Mouse (Mus musculus) monocyte, adult 2 months (primary cell): ENCODE measurements around the gene Pcnx4.
"Not testable (repeated sequence)": the region's sequence is repeated elsewhere in the genome, so short reads cannot be mapped to it uniquely, and the experiment has no call there.

Source experiments
- DNase-seq, 2 experiments: peaks; one replicate each; pipeline ENCODE4 v3.0.0; 2022; ENCODE audit warnings: low spot score in 2 of 2, low read depth in 1 of 2

Pcnx4 gene

DNA sequence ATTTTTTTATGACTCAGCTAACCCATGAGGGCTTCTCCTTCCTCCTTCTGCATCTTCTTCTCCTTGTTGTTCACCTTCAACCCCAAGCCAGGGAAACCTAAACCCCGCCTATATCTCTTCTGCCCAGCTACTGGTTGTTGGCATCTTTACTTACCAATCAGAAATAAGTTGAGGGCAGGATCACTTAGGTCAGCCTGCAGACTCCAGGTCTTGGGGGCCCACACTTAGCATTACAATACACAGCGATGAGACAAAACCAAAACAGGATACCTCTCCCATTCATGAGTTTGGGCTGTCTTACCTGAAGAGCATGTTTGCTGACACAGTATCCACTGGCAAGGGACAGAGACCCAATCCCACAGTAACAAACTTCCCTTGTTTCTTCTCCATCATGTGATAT, 57.8 kb downstream of the Pcnx4 start:
- no peak for DNase-seq

DNA sequence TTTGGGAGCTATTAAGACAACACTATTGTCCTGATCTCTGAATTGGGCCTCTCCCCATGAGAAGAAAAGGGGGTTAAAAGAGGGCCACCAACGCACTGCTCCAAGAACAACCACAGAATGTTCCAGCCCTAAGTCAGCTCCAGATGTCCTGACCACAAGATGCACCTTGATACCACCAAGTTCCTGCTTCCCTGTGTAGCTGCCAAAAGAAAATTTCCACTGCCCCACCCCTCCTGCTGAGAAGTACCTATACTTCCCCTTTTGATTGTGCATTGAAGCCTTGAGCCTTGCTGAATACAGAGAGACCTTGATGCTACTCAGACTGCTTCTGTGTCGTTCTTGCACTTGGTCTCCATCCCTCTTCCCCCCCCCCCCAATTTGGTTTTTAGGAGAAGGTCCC, 62.5 kb downstream of the Pcnx4 start:
- DNase-seq, result not testable (repeated sequence)

DNA sequence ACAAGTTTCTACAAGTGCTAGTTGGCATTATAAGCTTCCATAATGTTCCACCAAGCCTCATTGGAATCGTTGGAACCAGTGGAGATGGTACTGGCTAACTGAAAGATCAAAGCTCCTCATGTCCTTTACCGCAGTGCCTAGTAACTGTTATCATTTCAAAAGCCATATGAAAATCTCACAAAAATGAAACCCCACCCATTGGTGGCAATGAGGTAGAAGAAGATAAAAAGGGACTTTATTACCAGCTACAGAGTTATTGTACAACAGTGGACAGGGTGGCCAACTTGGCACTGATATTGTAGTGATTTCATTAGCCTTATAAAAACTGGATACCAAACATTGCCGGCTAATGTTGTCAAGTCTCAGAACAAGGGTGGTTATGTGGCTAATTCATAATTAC, 75.9 kb downstream of the Pcnx4 start:
- DNase-seq, result no peak

DNA sequence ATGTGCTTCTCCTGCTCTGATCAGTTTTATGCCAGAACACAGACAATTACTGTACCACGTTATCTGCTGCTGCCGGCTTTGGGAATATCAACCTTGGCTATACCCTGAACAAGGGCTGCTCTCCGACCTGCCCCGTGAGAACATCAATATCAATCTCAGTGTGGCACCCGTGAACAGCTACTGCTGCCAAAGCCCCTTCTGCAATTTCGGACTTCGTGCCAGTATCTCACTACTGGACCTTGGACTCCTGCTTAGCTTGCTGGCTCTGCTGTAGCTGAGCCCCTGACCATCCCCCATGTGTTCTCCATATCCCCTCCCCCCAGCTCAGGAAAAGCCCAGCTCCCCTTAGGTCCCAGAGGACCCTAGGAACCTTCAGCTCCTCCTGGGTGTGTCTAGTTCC, 84.7 kb downstream of the Pcnx4 start:
- DNase-seq, result no peak

DNA sequence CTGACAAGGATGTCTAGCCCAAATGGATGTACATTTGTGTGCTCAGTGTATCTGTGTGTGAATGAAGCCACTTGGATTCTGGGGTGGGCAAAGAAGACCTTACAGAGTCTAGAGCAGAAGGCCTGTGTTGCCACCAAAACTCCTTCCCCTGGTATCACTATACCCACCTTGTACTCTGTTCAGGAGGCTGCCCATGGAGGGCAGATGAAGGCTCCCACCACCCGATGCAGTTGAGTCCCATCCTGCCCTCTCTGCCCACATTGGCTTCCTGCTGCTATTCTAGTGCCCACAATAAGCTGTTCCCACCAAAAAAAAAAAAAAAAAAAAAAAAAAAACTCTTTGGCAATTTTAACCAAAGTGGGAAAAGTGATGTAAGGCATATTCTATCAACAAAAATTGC, 85.3 kb downstream of the Pcnx4 start:
- no peak for DNase-seq

DNA sequence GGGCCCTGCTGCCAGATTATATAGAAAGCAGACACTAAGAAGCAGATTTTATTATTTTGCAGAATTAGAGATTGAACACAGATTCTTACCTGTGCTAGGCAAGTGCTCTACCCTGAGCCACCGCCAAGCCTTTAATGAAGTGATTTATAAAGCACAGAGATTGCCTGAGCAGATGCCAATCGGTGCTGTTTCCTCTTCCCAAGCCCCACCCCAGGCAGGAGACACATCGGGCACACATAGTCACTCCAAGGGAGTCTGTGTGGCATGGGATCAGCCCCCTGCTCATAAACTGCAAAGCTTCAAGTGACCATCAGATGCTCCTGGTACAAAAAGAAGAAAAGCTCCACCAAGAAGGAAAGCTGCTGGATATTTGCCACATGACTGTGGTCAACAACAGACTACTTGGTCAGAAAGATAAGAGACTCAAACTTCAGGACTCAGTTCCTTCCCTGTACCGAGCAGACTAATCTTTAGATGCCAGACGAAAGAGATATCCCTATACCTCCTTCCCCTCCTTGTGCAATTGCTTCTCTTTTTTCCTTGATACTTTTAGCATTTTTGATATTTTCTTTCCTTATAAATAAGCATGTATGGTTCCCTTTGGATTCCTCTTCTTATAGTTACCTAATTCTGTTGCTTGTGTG, 86.8 kb downstream of the Pcnx4 start:
- no peak for DNase-seq

DNA sequence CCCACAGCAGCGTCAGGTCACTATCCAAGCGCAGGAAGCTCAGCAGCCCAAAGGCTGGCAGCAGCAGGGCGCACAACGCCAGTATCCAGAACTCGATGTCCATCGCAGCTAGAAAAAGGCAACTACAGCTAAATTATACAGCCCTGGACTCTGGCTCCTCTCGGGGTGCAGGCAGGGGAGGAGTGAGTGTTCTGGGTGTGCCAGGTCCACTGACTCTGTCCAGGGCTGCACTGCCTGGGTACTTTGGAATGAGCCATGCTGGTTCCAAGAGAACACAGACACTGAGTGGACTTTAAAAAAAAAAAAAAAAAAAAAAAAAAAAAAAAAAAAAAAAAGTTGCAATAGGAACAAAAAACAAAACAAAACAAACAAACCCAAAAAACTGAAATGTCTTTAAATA, 92.6 kb downstream of the Pcnx4 start:
- no peak for DNase-seq
